Mouse (Mus musculus): ENCODE results near the gene Zfp420.

Zfp420 gene

DNA sequence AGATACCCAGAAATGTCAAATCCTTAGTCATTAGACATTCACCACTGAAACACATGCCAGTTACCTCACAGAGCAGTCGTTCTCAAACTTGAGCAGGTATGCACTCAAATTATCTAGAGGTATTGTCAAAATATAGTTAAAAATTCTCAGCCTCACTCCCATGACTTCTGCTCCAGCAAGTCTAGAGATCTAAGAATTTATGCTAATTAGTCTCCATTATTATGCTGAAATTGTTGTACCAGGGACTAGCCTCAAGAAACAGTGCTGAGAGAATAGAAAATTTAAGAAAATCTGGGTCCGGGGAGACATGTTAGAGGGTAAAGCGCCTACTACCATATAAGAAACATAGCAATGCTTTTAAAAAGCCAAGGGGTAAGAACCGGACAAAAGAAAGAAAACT, 44.3 kb downstream of the Zfp420 start:
- no peak for DNase-seq (ENCODE audit: low spot score)

DNA sequence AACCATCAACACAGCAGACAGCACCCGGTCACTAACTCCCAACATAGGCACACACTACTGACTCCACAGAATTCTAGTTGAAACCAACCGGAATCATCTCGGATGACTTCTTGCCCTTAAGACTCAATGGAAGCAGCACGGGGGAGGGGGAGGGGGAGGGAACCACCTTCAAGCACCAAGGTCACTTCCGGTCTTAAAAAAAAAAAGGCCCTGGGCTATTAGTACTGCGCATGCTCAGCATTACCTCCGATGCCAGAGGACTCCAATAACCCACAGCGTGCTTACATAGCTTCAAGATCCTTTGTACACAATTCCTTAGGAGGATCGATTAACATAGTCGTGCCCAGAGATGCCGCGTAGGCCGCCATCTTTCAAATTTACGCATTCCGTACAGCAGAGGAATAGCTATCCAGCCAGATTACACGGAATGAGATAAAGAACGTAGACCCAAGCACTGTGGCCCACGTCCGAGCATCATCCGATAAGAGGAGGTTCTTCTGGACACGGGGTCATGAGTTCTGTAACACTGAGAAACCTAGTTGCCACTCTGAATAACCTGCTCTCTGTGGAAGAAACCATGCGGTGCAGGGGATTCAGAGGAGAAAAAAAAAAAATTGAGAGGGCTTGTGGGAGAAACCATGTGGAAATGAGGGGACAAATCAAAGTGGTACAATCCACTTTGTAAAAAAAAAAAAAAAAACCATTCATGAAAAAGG, 46.3 kb downstream of the Zfp420 start, which contains the start of gene Zfp27:
Gene Zfp27, minus strand, starts transcription at position 607 of the 716 bp plus-strand sequence.
- peak; percentile 43 for DNase-seq (ENCODE audit: low spot score)

- DNase-seq (ENCODE audit: low spot score): no peak
Observed at GRCm38 (mm10) chr7:29906682-29907058, 46.9 kb downstream of the Zfp420 start.

DNA sequence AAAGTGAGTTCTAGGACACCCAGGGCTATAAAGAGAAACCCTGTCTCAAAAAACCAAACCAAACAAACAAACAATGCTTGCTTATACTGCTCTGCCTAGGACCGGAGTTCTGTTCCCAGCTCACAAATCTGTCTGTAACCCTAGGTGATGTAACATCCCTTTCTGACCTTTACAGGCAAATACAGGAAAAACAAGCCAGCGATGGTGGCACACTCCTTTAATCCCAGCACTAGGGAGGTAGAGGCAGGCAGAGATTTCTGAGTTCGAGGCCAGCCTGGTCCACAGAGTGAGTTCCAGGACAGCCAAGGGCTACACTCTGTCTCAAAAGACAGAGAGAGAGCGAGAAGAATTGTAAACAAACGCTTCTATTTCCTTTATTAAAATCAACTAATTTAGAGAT, 47.4 kb downstream of the Zfp420 start:
- DNase-seq (ENCODE audit: low spot score): no peak

GRCm38 (mm10) chr7:29908130-29908950, 48.6 kb downstream of the Zfp420 start, which contains the start of gene Zfp383:
Gene Zfp383 (plus strand): TSS chr7:29908223.
- peak; percentile 81 for DNase-seq (ENCODE audit: low spot score)

- no peak for DNase-seq (ENCODE audit: low spot score)
Observed at GRCm38 (mm10) chr7:29910252-29910651, 50.5 kb downstream of the Zfp420 start.

- no peak for DNase-seq (ENCODE audit: low spot score)
Observed at GRCm38 (mm10) chr7:29912172-29912571, 52.4 kb downstream of the Zfp420 start.

DNA sequence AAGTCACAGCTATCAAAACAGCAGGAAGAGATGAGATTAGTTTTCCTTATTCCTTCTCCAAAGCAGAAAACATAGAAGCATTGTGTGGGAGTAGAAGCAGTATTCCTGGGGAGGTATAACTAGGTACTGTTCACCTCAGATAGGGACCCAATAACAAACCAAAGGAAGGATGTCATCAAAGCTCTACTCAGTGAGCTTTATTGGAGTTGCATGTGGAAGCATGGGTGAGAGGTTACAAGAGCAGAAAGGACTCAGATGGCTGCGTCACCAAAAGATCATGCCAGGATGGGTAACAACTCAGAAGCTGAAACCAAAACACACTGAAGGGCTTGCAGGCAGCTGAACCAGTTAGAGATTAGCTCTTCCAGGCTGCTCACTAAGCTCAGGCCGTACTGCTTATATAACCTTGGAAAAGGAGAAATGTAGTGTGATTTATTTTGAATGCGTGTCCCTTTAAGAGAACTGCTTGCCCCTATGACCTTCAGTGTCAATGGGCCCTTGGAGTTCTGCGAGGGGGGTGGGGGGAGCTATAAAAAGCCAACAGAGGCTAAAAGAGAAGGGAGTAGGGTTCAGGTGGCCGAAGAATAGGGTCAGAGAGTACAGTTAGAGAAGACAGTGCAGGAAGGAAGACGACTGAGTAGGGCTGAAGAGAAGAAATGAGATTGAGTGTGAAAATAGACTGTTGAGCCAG, 57.7 kb downstream of the Zfp420 start:
- DNase-seq (ENCODE audit: low spot score): no peak

DNA sequence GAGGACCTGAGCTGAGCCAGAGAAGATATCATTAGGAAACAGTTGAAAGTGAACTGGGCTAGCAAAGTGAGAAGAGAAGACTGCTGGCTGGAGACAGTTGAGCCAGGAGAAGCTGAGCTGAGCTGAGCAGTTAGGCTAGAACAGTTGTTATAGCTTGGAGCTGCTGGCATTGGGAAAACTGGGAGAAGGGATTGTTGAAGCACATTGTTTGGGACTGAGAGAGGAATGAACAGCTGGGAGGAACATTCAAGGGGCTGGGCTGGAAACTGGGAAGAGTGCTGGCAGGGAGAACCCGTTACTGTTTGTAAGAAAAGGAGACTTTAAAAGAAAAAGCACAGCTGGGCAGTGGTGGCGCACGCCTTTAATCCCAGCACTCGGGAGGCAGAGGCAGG, 58.3 kb downstream of the Zfp420 start:
- DNase-seq (ENCODE audit: low spot score): no peak

DNA sequence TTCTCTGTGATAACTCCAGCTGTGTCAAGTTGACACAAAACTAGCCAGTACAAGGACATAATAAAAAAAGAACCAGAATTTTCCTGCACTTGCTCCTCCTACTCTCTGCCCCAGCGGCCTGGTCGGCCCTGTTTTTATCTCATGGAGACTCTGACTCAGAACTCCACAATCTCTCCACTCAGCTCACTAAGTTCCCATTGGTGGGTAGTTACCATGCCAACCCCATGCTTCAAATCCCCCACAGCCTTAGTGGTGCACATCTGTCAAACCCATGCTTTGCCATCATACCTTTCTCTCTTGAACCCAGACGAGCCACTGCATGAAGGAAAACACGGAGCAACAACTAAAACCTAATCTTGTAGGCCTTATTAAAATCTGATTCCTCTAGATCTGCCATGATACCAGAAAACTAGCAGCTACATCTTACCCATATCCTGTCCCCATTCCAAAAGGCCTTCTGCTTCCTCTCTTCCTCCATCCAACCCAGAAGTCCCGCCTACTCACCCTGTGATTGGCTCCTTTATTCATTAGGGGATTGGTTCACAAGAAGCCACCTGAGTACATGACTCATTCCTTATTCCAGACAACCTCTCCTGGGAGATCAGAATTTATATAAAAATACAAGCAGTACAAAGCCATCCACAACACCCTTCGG, 61.8 kb downstream of the Zfp420 start:
- DNase-seq (ENCODE audit: low spot score): no peak

DNA sequence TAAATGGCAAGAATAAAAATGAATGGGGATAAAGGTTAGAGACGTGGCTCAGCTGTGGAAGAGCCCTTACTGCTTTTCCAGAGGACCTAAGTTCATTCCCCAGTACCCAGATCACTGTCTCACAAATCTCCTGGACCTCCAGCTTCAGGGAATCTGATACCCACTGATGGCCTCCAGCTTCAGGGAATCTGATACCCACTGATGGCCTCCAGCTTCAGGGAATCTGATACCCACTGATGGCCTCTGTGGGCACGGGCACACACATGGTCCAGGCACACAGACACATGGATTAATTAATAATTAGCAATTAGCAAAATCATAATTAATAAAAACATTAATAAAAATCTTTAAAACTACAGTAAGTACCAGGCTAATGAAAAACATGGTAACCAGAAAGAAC, 63.0 kb downstream of the Zfp420 start:
- DNase-seq (ENCODE audit: low spot score): no peak

Measured in ovary, postnatal 36 days (tissue).